In genomic region chr9:37435616-37436015, GRCm38 (mm10) we compare ENCODE assay signal across 27 mouse cellular contexts. TPM values are rescaled to one million over a fixed set of nuclear protein-coding genes. Genes with fewer than 3 reads are reported as not detected.
A peak's percentile ranks its signal among the peaks of the same experiment; 100 is the strongest.
DNase-seq lines count a peak whose midpoint lies in the region; ATAC-seq lines count a peak whose summit lies in the region.
"Had no signal": no experiment of that assay in that cellular context is flagged by ENCODE, and none has a peak within 500 bp of the region (broad histone marks: within the 10 kb centered on the region; RNA-seq: fewer than 3 reads in every experiment).

No protein-coding gene starts in this region.

- ATAC-seq in megakaryocyte, adult 5-6 weeks (ENCODE audit: poor library complexity, severe bottlenecking) = no peak
- ATAC-seq: activated CD4-positive, CD25-positive, alpha-beta regulatory T cell, adult 4 months; forebrain, embryonic 14.5 days; forebrain, postnatal 0 days; hindbrain, embryonic 16.5 days; intestine, embryonic 15.5 days had no signal

- no peaks in the 10 kb centered on the region for H3K9me3 ChIP-seq in megakaryocyte, embryonic 14.5 days
- no peaks in the 10 kb centered on the region for H3K9me3 ChIP-seq in embryonic facial prominence, embryonic 10.5 days
- H3K9me3 ChIP-seq: embryonic facial prominence, embryonic 12.5 days; embryonic facial prominence, embryonic 15.5 days; heart, embryonic 13.5 days; hindbrain, embryonic 10.5 days; hindbrain, embryonic 13.5 days; intestine, embryonic 15.5 days had no signal

- no peaks in the 10 kb centered on the region for H3K27me3 ChIP-seq in megakaryocyte, embryonic 14.5 days (replicated peaks)
- peaks cover 80% of the 10 kb centered on the region for H3K27me3 ChIP-seq in embryonic facial prominence, embryonic 10.5 days (replicated peaks; ENCODE audit: low read depth, poor library complexity, severe bottlenecking)

- H3K4me3 ChIP-seq in megakaryocyte, embryonic 14.5 days (replicated peaks) = peak overlapping the region; percentile 93
- no peak overlapping the region for H3K4me3 ChIP-seq in embryonic facial prominence, embryonic 10.5 days
- H3K4me3 ChIP-seq: embryonic facial prominence, embryonic 12.5 days; embryonic facial prominence, embryonic 15.5 days; gastrocnemius, adult 2 months; heart, embryonic 13.5 days; hindbrain, embryonic 10.5 days; hindbrain, embryonic 13.5 days; intestine, embryonic 15.5 days had no signal

- peaks cover 81% of the 10 kb centered on the region for H3K4me1 ChIP-seq in megakaryocyte, embryonic 14.5 days
- peaks cover 25% of the 10 kb centered on the region for H3K4me1 ChIP-seq in embryonic facial prominence, embryonic 10.5 days

- 9% methylated on average over 4 of the region's 4 CpGs for WGBS in embryonic facial prominence, embryonic 10.5 days

- peak; percentile 57 for DNase-seq in adrenal gland, adult 2 months
- DNase-seq in adrenal gland, postnatal 14 days = no peak
- DNase-seq in 3T3-L1 (ENCODE audit: low read depth, low spot score) = peak; percentile 17
- no peak for DNase-seq in embryonic facial prominence, embryonic 10.5 days (ENCODE audit: low spot score)
- DNase-seq: adrenal gland, postnatal 25 days; cerebellum, adult 18-20 months; cerebellum, adult 9-10 months; cerebellum, postnatal 14 days; forebrain, postnatal 0 days; gastrocnemius, adult 2 months; gastrocnemius, postnatal 14 days; heart, adult 18-20 months; heart, postnatal 14 days; kidney, adult 11 months had no signal

- no peak overlapping the region for H3K27ac ChIP-seq in embryonic facial prominence, embryonic 10.5 days (replicated peaks)
- H3K27ac ChIP-seq: embryonic facial prominence, embryonic 12.5 days; embryonic facial prominence, embryonic 15.5 days; gastrocnemius, adult 2 months; heart, embryonic 13.5 days; hindbrain, embryonic 10.5 days; hindbrain, embryonic 13.5 days; intestine, embryonic 15.5 days had no signal

- H3K36me3 ChIP-seq in megakaryocyte, embryonic 14.5 days (replicated peaks; ENCODE audit: low read length) = peaks cover 7% of the 10 kb centered on the region
- H3K36me3 ChIP-seq in embryonic facial prominence, embryonic 10.5 days (replicated peaks) = no peaks in the 10 kb centered on the region
- H3K36me3 ChIP-seq: embryonic facial prominence, embryonic 12.5 days; embryonic facial prominence, embryonic 15.5 days; heart, embryonic 13.5 days; hindbrain, embryonic 10.5 days; hindbrain, embryonic 13.5 days; intestine, embryonic 15.5 days had no signal

RNA-seq across cellular contexts. Expression of gene Robo3, which starts 2.6 kb away (rescaled TPM):
- under 1 TPM; 0.62 to 0.75 TPM for total RNA-seq in adrenal gland, adult 2 months (2021)
- polyA plus RNA-seq in adrenal gland, adult 2 months (2012; rRNA removed) = 2.9 and 5.9 TPM in 2 replicates
- 0.30 and 0.53 TPM in 2 replicates for total RNA-seq in adrenal gland, postnatal 14 days (2021)
- 433 and 1,147 TPM in 2 replicates for polyA plus RNA-seq in megakaryocyte, embryonic 14.5 days (2012; ENCODE audit: insufficient read depth, low replicate concordance)
- not detected in 2 replicates for total RNA-seq in megakaryocyte, adult 5-6 weeks (2015)
- 0.20 TPM in 1 of 2 replicates, not detected in the other for total RNA-seq in megakaryocyte, adult 5-6 weeks (2017)
- polyA plus RNA-seq in embryonic facial prominence, embryonic 10.5 days (2016; fragmentation: Nextera tagmentation; extraction: Ambion mirVana) = 4.1 and 9.4 TPM in 2 replicates
- total RNA-seq: gastrocnemius, adult 2 months; gastrocnemius, postnatal 14 days; gastrocnemius, postnatal 4 days; heart, adult 18-20 months; heart, postnatal 14 days had no signal
- polyA plus RNA-seq: activated CD4-positive, CD25-positive, alpha-beta regulatory T cell, adult 4 months; heart, embryonic 16.5 days; intestine, embryonic 15.5 days had no signal

RNA-seq across cellular contexts. Expression of gene Robo4, which starts 33.9 kb away (rescaled TPM):
- total RNA-seq in adrenal gland, adult 2 months (2021) = 10 to 100 TPM; 17.3 to 27.0 TPM
- polyA plus RNA-seq in adrenal gland, adult 2 months (2012; rRNA removed) = 47.5 and 54.0 TPM in 2 replicates
- 30.9 and 37.3 TPM in 2 replicates for total RNA-seq in adrenal gland, postnatal 14 days (2021)
- not detected in 2 replicates for polyA plus RNA-seq in megakaryocyte, embryonic 14.5 days (2012; ENCODE audit: insufficient read depth, low replicate concordance)
- not detected in 2 replicates for total RNA-seq in megakaryocyte, adult 5-6 weeks (2015)
- not detected in 2 replicates for total RNA-seq in megakaryocyte, adult 5-6 weeks (2017)
- 6.6 and 6.8 TPM in 2 replicates for polyA plus RNA-seq in embryonic facial prominence, embryonic 10.5 days (2016; fragmentation: Nextera tagmentation; extraction: Ambion mirVana)
- polyA plus RNA-seq: activated CD4-positive, CD25-positive, alpha-beta regulatory T cell, adult 4 months had no signal

RNA-seq across cellular contexts. Expression of gene Msantd2, which starts 53.5 kb away (rescaled TPM):
- 10 to 100 TPM; 15.3 to 22.7 TPM for total RNA-seq in adrenal gland, adult 2 months (2021)
- polyA plus RNA-seq in adrenal gland, adult 2 months (2012; rRNA removed) = 26.0 and 29.9 TPM in 2 replicates
- 21.9 and 22.5 TPM in 2 replicates for total RNA-seq in adrenal gland, postnatal 14 days (2021)
- polyA plus RNA-seq in megakaryocyte, embryonic 14.5 days (2012; ENCODE audit: insufficient read depth, low replicate concordance) = 1.5 and 3.5 TPM in 2 replicates
- 15.1 and 18.4 TPM in 2 replicates for total RNA-seq in megakaryocyte, adult 5-6 weeks (2015)
- 24.4 and 26.4 TPM in 2 replicates for total RNA-seq in megakaryocyte, adult 5-6 weeks (2017)
- 34.4 and 36.7 TPM in 2 replicates for polyA plus RNA-seq in embryonic facial prominence, embryonic 10.5 days (2016; fragmentation: Nextera tagmentation; extraction: Ambion mirVana)

Comparison
In these comparisons a context has a peak if more than half of its experiments do, and no peak if none do; other contexts are left out.
1. DNase-seq: peak in adrenal gland, adult 2 months (single experiment) and 3T3-L1 (single experiment); none in adrenal gland, postnatal 14 days (single experiment) and embryonic facial prominence, embryonic 10.5 days (single experiment).
2. RNA of gene Robo4, which starts 33.9 kb away (total RNA-seq): 30.9 to 37.3 TPM in adrenal gland, postnatal 14 days and 17.3 to 27.0 TPM in adrenal gland, adult 2 months; not detected in megakaryocyte, adult 5-6 weeks; every median in the first group is over 10 times any median in the second.